Mouse (Mus musculus): ENCODE measurements around the gene Anxa10. TPM values are rescaled to one million over a fixed set of nuclear protein-coding genes. Genes with fewer than 3 reads are reported as not detected.

Gene Anxa10
- polyA plus RNA-seq, 1 experiment from 2014 or later: not detected

Other genes with a start within 250 kb of the Anxa10 start
- 58.2 and 63.9 TPM in 2 replicates for gene Palld, start 220.5 kb downstream of the Anxa10 start, polyA plus RNA-seq (2016; fragmentation: Nextera tagmentation; extraction: Ambion mirVana)
- 0.14 and 0.37 TPM in 2 replicates for gene Ddx60, start 195.1 kb downstream of the Anxa10 start, polyA plus RNA-seq (2016; fragmentation: Nextera tagmentation; extraction: Ambion mirVana)

All from midbrain, embryonic 10.5 days (tissue).